Mouse (Mus musculus) left cerebral cortex, adult 9 months (tissue): ENCODE results near the gene Wdr83os.

Experiments used
- DNase-seq, 2 experiments: peaks; one replicate each; pipeline ENCODE4 v3.0.0; 2022; ENCODE audit warnings: low spot score in 2 of 2

Gene Wdr83os

DNA sequence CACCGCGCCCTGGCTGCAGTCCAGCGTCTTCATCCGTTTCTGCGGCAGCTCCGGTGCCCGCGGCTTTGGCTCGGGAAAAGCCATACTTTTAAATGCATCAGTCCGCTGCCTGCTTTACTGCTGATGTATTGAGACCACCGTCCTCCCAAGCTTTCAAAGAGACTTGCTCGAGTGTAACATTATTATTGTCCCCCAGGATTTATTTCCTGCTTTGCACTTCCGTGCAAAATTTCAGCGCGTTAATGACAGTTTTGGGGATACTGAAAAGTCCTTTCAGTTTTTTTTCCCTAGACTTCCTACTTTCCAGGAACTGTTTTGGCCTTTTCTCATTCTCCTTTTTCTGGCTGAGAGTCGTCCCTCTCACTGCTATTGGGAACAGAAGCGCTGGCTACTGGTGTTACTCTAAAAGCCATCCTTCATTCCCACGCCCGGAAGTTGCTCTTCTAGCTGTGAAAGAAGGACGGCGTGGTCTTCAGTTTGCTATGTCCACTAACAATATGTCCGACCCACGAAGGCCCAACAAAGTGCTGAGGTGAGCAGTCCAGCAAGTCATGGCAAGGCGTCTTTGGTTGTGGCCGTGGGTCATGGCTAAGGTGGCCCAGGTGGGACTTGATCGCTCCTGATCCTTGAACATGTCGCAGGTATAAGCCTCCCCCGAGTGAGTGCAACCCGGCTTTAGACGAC, at the start of gene Wdr83os:
TSS of gene Wdr83os (plus strand) at position 209 of the 684 bp plus-strand sequence.
- peak in 1 of 2 experiments; percentile 58 for DNase-seq

DNA sequence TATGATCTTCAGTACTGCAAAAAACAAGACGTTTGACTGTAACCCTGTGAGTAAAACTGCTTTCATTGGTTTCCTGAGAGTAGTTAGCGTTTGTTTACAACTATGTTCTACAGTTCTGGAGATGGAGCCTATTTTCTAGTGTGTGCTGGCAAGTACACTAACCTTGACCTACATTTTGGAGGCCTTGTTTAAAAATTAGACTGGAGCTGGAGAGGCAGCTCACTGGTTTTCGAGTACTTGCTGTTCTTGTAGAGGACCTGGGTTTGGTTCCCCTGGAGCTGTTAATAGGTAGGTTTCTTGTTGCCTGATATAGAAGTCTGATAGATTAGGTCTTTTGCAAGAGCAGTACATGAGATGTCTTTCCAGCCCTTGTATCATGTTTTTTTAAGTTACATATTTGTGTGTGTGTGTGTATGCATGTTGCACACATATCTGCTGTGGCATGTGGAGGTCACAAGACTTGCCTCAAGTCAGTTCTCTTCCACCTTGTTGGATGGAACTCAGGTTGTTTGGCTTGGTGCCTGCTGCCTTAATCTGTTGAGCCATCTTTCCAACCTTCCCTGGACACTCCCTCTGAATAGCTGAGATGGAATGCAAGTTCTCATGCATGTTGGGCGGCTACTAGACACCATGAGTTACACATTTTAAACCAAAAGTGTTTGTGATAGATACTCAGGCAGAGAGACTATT, 47.8 kb upstream of the Wdr83os start:
- DNase-seq = no peak

DNA sequence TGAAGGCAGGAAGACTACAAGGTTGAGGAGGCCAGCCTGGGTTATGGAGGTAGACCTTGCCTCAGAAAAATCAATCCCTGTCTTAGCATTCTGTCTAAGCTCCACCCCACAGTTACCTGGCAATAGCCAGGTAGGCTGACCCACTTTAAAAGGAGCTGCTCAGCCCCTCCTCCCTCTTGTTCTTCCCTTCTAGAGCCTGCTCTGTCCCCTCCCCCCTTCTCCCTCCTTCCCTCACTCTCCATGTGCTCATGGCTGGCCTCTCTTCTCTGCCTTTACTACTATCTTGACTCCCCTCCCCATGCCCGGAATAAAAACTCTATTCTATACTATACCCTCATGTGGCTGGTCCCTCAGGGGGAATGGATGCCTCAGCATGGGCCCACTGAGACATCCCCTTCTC, 46.7 kb upstream of the Wdr83os start:
- no peak for DNase-seq

DNA sequence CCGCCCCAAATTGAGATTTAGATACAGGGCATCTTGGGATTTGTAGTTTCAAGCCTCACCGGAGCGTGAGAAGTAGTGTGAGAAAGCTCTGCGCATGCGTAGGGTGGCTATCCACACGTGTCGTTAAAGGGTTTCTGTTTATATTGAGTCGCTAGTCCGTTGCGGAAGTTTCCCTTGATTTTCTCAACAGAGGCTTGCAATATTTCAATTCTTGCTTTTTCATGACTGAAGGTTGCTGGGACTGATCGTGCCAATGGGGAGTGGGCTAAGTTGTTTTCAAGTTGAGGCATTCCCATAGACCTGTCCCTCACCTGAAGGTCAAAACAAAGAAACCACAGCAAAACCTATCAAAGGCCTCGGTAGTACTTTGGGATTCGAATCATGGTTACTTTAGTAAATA, 45.8 kb upstream of the Wdr83os start:
- peak in 1 of 2 experiments; percentile 76 for DNase-seq

DNA sequence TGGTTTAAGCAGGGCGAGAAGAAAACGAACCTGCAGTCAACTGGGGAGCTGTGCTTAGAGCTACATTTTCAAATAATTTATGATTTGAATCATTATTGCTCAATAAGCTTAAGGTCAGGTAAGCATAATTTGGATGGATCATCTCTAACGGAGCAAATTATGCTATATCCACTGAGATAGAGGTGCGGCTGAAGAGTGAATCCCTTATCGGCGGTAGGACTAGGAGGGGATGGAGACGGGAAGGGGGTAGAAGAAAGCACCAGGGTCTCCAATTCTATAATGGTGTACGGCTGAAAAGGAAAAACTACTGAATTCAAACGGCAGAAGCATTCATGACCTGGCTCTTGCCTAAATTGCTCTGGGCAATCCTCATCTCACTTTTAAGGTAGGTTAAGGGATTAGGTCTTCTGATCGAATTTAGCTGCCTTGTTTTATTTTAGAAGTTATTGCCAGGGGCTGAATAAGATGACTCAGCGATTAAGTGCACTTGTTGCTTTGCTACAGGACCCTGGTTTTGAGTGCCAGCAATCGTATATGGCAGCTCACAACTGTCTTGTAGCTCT, 45.3 kb upstream of the Wdr83os start:
- no peak for DNase-seq

DNA sequence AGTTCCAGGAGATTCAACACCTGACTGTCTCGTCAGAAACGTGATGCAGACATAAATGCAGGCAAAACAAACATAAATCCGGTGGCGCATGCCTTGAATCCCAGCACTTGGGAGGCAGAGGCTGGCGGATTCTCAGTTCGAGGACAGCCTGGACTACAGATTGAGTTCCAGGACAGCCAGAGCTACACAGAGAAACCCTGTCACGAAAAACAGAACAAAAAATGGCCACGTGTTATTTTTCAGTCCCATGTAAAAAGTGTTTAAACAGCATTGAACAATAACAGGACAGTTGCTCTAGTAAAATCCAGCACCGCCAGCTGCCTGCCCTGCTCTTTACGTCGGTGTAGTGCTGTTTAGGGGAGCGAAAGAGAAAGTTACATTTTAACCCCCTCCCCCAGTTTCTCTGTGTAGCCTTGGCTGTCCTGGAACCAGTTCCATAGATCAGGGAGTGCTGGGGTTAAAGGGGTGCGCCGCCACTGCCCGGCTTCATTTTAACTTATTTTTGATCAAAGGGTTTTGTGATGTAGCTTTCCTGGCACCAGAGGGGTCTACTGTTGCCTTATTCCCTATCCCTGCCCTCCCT, 44.7 kb upstream of the Wdr83os start:
- DNase-seq = no peak

DNA sequence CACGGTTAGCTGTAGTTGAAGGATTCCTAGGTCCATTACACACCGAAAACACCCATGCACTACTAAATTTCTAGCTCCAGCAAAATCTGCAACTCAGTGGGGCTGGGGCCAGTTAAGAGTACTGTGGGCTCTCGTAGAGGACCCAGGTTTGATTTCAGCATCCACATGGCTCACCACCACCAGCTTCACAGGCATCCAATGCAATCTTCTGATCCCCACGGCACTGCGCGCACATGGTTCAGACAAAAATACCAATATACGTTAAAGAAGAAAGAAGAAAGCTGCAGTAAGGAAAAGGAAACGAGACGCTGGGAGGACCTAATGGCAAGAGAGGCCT, 44.2 kb upstream of the Wdr83os start:
- no peak for DNase-seq

DNA sequence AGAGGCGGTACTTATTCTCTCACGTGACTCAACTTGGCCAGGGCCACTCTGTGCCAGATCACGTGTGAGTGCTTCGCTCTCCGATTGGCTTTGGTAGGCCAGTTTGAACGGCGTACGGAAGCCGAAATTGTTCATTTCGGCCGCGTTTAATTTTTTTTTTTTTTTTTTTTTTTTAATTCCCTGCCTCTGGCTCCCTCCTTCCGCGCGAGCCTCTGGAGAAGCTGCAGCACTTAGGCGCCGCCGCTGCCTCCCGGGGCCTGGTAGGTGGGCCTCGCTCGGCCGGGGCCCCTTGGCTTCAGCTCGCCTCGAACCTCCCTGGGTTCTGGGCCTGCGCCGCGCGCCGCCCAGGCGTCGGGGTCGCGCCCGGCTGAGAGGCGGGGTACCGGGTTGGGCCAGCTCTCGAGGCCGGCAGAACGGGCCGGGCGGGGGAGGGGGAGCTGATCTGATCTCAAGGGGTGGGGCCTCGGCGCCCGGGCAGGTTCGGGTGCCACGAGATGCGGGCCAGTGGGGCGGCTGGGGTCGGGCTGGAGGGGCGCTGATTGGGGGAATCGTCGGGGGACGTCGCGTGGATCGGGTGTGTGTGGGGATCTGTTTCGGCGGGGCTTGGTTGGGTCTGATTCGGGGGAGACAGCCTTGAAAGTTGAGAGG, 43.7 kb upstream of the Wdr83os start, which contains the start of gene Tnpo2:
TSS of gene Tnpo2 (plus strand) at position 198 of the 648 bp plus-strand sequence.
- DNase-seq = peak; percentile 90 to 94

DNA sequence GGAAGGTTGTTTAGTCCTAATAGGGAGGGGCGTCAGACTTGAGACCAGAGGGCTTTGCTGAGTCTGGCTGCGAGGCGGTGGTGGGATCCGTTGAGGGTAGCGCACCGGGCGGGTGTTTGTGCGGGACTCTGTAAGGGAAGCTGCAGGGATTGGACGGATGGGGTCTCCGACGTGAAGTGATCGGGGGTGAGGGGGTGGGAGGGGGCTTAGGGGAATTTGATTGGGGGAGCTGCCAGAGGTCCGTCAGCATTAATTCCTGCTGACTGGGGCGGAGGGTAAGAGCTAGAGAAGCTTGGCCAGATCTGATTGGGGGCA, 43.2 kb upstream of the Wdr83os start:
- DNase-seq = no peak

DNA sequence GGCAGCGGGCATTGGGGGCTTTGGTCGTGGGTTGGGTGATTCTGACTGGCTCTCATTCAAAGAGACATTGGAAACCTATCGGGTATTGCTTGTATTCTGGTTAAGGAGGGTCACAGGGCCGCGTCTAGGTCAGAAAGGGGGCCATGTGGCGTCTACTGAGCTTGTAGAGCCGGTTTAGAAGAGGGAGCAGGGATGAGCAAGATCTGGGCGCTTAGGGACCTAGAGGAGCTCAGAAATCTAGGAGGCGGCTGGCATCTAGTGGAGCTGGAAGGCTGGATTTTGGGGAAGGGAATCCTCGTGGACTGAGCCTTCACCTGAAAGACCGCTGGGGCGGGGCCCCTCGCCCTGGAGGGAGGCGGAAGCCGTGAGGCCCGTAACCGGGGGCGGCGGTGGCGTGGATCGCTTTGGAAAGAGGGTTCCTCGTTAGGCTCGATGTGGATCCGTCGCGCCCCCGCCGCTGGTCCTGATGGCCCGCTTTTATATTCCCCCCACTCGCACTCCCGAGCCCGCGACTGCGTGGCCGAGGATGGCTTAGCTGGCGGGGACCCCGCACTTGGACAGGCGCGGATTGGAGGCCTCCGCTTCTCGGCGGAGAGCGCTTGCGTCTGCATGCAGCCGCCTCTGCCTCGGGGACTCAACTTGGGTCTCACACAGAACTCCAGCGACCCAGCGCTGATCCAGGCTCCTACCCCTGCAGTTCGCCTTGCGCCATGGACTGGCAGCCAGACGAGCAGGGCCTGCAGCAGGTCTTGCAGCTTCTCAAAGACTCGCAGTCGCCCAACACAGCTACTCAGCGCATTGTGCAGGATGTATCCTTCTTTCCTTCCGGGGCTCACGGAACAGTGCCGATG, 42.6 kb upstream of the Wdr83os start:
- peak in 1 of 2 experiments; percentile 49 for DNase-seq

DNA sequence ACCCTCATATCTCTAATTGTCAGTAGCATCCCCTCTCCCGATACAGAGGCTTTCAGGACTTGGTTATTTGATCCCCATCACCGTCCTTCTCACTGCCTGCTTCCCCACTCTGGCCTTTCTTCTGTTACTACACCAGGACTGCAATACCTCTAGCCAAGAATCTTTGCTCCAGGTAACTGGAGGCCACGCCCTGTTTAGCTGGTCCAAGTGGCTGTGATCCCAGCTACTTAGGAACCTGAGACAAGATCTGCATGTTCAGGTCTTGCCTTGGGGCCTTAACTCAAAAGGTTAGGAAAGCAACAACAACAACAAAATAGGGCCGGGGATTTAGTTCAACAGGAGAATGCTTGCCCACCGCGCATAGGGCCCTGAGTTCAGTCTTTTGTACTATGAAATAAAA, 36.9 kb upstream of the Wdr83os start:
- no peak for DNase-seq

DNA sequence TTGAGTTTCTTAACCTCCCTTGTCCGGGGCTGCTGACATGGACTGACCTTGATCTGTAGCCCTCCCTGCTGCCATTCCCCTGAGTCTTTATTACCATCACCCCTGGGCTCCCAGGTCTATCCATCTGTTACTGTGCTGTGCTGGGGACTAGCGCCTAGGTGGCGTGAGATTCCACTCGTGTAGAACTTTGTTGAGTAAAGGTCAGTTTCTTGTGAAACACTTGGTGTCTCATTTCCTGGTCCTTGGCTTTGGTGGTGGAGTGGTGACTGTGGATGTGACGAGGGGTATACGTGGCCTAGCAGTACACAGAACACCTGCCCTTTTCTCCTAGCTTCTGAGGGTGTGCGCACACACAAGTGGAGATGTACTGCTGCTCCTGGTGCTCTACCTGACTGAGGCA, 23.2 kb upstream of the Wdr83os start:
- DNase-seq = no peak

DNA sequence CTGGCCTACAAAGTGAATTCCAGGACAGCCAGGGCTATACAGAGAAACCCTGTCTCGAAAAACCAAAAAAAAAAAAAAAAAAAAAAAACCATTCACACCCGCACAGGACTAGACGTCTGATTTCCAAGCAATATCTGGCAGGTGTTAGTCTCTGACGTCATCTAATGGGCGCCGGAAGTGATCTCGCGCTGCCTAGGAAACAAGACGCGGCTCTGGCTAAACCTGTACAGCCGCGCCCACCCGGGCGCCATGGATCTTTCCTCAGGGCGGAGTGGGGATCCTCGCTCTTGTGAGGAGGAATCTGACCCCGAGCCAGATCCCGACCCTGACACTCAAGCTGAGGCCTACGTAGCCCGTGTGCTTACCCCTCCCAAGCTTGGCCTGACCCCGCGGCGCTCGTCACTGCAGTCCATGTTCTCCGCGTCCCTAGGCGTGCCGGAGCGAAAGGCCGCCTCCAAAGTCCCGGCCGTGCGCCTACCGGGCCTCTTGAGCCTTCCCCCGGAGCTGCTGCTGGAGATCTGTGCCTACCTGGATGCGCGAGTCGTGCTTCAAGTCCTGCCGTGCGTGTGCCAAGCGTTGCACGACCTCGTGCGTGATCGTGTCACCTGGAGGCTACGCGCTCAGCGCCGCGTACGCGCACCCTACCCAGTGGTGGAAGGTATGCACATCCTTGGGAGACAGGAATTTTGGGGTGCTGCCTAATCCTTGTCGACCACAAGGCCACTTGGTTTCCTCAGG, 20.5 kb upstream of the Wdr83os start, which contains the start of gene Fbxw9:
TSS of gene Fbxw9 (plus strand) at position 177 of the 738 bp plus-strand sequence.
- DNase-seq = peak; percentile 84 to 94

DNA sequence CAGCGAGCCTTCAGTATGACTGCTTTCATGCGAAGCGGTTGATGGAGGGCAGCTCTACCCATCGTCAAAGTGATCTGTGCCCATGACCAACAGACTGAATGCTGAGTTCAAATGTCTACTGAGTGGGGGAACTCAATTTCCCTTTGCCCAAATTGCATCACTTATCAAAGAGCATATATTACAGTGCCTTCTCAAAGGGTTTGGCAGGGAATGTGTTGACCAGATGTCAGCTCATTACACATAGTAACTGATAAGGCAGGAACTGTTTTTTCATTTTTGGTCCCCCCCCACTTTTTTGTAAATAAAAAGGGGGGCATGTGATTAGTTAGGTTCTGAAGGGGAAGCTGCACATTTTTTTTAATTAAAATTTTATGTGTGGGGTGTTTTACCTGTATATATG, 17.9 kb upstream of the Wdr83os start:
- no peak for DNase-seq

DNA sequence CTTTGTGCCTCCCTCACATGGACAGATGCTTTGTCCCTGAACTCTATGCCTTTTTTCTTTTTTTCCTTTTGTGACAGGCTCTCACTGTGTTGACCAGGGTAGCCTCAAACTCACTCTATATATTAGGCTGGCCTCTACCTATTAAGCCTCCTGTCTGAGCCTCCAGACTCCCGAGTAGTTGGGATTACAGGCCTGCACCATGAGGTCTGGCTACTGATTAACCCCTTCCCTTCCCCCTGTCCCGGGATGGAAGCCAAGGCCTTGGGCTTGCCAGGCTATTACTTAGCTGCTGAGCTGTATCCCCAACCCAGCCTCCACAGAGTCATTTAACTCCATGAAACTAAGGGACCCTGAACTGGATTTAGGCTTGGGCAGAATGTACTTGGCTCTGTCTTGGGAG, 15.3 kb upstream of the Wdr83os start:
- no peak for DNase-seq

DNA sequence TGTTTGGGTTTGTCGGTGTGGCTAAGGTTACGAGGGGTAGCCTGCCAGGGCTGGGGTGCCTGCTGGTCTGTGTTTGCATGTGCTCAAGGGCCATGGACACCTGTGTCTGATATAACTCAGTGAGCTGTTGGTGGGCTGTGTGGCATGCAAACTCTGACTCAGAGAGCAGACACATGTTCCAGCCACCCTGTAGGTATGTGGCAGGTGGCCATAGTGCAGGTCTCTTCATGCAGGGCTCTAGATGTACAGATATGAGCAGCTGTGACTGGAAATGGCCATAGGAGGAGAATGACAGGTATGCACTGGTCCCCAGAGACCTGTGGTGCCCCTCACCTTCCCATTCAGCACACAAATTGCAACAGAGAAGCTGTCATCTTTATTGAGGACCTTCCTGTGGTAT, 13.4 kb upstream of the Wdr83os start:
- no peak for DNase-seq

DNA sequence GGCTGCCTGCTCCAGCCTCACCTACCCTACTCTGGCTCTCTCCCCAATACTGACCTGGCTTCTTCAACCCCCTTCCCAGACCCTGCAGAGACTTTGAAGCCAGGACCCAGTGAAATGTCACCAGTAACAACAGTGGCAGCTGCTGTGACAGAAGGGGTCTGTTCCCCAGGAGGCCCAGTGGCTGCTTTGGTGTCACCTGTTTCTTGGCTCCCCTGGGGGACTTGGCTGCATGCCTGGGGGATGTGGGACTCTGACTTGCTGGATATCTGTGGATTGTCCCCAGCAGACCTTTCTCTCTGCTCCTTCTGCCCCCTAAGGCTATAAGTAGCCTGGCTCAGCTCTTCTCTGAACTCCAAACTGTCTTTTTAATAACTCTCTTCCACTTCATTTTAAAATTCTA, 12.6 kb upstream of the Wdr83os start, which contains the start of gene Gm5741:
TSS of gene Gm5741 (minus strand) at position 1 of the 400 bp plus-strand sequence.
- DNase-seq = no peak

DNA sequence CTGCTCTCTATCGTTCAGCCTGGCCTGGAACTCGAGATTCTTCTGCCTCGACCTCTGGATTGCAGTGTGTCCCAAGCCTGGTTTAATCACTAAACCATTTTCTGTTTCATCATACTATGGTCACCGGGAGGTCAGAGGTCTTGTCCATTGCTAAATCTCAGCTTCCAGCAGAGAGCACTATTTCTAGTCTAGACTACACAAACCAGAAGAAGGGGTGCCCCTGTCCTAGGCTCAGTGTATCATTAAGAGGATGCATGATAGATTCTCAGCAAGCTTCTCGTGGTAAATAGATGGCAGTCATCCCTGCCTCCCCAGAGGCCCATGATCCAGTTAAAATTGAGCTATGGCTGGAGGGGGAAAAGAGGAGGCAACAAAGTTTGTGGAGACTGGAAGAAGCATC, 9.5 kb upstream of the Wdr83os start:
- DNase-seq = no peak

DNA sequence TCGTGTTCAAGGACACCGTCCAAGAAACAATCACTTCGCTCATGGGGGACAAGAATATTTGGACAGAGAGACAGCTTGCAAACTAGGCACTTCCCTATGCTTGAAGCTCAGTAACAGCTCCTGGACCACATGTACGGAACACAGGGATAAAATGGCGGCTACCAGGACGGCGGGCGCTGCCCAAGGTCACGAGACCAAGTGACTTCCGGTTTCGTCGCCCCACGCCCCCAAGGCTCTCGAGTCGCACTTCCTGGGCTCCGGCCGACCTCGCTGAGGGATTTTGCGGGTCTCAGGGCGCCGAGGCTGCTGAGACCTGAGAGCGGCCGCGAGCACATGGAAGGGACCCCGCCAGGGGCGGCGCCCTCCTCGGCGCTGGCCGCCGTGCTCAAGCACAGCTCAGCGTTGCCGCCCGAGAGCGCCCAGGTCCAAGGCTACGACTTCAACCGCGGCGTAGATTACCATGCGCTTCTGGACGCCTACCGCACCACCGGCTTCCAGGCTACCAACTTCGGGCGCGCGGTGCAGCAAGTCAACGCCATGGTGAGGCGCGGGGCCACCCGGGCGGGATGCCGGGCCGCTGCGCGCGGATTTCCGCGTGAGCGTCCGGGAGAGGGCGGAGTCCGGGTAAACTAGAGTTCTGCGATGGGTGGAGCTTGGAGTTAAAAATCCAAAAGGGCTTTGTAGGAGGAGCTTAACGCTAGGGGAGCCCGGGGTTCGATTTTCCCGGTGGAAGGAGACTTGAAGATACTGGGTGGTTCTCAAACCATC, 8.8 kb upstream of the Wdr83os start, which contains the start of gene Dhps:
TSS of gene Dhps (plus strand) at position 244 of the 768 bp plus-strand sequence.
- peak; percentile 80 to 93 for DNase-seq
